Mouse (Mus musculus): Measurements from ENCODE around the gene 1110004F10Rik. TPM values are rescaled to one million over a fixed set of nuclear protein-coding genes. Genes with fewer than 3 reads are reported as not detected.

Gene 1110004F10Rik
- polyA plus RNA-seq (2016; fragmentation: Nextera tagmentation; extraction: Ambion mirVana) = 283 and 308 TPM in 2 replicates

DNA sequence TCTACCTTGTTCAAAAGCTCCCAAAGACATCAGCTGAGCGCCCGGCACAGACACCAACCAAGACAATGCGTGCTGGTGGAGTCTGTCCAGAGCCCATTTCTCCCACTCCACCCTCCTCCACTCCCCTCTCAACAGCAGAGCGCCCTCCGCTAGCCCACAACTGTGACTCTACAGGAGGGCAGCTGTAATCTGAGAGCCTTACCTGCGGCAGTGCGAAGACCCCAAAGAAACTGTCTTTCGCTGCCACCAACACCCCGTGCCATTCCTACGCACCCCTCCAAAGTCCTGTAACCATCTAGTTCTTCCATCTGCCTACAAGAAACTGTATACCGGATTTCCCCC, at the start of gene 1110004F10Rik:
1110004F10Rik (plus strand) TSS at position 202 of the 342 bp plus-strand sequence.
- peak within 1 kb of the TSS; percentile 46 for H3K4me3 ChIP-seq
- peaks cover 23% of the 10 kb centered on the region for H3K4me1 ChIP-seq
- H3K4me2 ChIP-seq (replicated peaks) = peak within 1 kb of the TSS; percentile 98
- ATAC-seq (ENCODE audit: low FRiP score) = no peak
- no peaks in the 10 kb centered on the region for H3K36me3 ChIP-seq
- H3K27me3 ChIP-seq = peaks cover 69% of the 10 kb centered on the region
- H3K9me3 ChIP-seq (replicated peaks) = no peaks in the 10 kb centered on the region
- WGBS = under 1% methylated on average over 11 of the region's 11 CpGs
- peak within 1 kb of the TSS; percentile 58 for H3K9ac ChIP-seq
- H3K27ac ChIP-seq = 0 out of 2 replicates have a peak within 1 kb of the TSS, but pooled peaks have one; percentile 4

DNA sequence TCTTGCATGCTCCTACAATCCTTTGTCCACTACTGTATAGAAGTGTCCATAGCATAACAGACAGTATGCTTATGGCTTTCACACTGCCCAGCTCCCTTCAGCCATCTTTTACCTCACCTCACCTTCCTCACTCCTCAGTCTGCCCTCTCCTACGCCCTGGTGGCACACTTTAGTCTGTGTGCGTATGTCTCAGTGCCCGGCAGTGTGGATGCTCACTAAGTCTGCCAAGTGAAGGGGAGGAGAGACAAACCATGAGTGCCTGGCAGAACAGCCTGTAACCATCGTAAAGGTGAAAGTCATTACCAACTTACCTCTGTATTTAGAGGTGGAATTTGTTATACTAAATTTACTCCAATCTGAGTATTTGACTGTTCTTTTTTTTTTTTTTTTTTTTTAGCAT, 36.5 kb upstream of the 1110004F10Rik start:
- Histone ChIP-seq H3K4me3 (no peak overlapping the region), H3K9me3 (replicated peaks) (no peaks in the 10 kb centered on the region), H3K27me3 (no peaks in the 10 kb centered on the region), H3K4me2 (replicated peaks) (no peak overlapping the region), H3K4me1 (no peaks in the 10 kb centered on the region), H3K9ac (no peak overlapping the region), H3K36me3 (no peaks in the 10 kb centered on the region), H3K27ac (no peak overlapping the region)
- WGBS = 95% methylated on average over 4 of the region's 4 CpGs
- no peak for ATAC-seq (ENCODE audit: low FRiP score)

DNA sequence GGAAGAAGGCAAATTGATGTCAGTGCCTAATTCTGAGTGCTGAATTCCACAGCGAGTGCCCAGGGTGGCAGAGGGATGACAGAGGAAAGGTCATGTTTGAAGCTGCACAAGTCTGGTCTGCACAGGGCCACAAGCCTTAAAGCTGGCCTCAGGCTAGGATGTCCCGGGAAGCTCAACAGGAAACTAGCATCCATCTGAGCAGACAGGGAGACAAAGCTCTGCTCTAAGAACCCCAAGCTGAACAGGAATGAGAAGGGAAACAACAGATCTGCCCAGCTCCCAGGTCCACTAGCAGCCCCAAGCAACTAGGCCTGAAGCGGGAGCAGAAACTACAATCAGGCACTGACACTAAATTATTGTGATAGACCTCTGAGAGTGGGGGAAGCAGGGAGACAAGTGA, 9.2 kb upstream of the 1110004F10Rik start:
- 45% methylated on average over 3 of the region's 3 CpGs for WGBS
- Histone ChIP-seq H3K4me3 (no peak overlapping the region), H3K4me1 (peaks cover 35% of the 10 kb centered on the region), H3K27ac (no peak overlapping the region), H3K9ac (peak overlapping the region; percentile 78; the same call in 1 of the 2 replicates), H3K9me3 (replicated peaks) (no peaks in the 10 kb centered on the region), H3K4me2 (replicated peaks) (peak overlapping the region; percentile 98), H3K36me3 (no peaks in the 10 kb centered on the region), H3K27me3 (peaks cover 24% of the 10 kb centered on the region)
- no peak for ATAC-seq (ENCODE audit: low FRiP score)

DNA sequence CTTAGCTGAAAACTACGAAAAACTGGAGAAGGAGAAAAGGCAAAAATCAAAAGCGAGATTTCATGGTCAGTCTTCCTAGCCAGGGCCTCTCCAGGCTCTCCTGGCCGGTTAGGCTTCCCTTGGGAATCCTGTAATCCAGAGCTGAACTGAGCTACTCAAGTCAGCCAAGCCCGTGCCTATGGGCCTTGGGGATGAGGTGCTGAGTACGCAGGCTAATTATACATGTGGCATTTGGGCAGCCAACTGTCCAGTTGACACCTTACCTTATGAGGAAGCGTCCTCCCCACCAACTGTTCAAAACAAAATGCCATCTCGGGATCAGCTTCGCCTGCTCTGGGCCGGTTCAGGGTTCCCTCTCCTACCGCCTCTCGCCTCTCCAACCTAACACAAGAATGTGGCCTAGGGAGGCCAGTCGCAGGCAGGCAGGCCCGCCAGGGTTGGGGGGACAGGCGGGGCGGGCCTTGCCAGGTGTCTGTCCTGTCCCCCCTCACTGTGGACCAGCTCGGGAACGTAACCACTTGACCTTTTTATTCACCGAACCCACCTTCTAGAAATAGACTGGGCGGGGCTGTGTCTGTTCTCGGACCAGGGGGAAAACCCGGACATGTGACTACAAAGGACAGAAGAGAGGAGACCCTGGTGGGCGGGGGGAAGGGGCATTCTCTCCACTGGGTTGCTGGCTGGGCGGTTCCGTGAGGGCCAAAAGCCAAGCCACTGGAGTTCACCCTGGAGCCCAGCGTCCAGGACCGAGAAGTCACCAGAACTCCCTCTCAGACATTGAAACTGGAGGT, 8.4 kb upstream of the 1110004F10Rik start:
- Histone ChIP-seq H3K9me3 (replicated peaks) (no peaks in the 10 kb centered on the region), H3K4me3 (peak overlapping the region; percentile 55), H3K27ac (peak overlapping the region; percentile 85), H3K9ac (peak overlapping the region; percentile 78), H3K4me2 (replicated peaks) (peak overlapping the region; percentile 98), H3K4me1 (peaks cover 35% of the 10 kb centered on the region), H3K27me3 (peaks cover 32% of the 10 kb centered on the region), H3K36me3 (no peaks in the 10 kb centered on the region)
- WGBS = 6% methylated on average over 26 of the region's 26 CpGs
- no peak for ATAC-seq (ENCODE audit: low FRiP score)

DNA sequence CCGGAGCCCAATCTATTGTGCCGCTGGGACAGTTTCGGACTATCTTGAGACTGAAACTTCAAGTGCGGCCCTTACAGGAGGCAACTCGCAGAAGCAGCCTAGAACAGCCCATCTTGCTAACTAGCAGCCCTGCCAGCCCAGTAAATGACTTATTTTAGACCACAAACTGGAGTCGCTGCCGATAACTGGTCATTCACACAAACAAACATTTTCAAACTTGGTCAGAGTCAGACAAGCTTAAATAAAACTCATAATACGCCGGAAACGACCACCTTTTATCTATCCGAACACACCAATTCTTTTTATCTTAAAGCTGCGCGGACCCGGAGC, 7.8 kb upstream of the 1110004F10Rik start:
- peak overlapping the region; percentile 55 for H3K4me3 ChIP-seq
- no peaks in the 10 kb centered on the region for H3K36me3 ChIP-seq
- ATAC-seq (ENCODE audit: low FRiP score) = no peak
- peaks cover 37% of the 10 kb centered on the region for H3K27me3 ChIP-seq
- H3K4me1 ChIP-seq = peaks cover 35% of the 10 kb centered on the region
- H3K4me2 ChIP-seq (replicated peaks) = peak overlapping the region; percentile 98
- H3K9me3 ChIP-seq (replicated peaks) = no peaks in the 10 kb centered on the region
- H3K9ac ChIP-seq = peak overlapping the region; percentile 78
- H3K27ac ChIP-seq = peak overlapping the region; percentile 85
- under 1% methylated on average over 14 of the region's 14 CpGs for WGBS

DNA sequence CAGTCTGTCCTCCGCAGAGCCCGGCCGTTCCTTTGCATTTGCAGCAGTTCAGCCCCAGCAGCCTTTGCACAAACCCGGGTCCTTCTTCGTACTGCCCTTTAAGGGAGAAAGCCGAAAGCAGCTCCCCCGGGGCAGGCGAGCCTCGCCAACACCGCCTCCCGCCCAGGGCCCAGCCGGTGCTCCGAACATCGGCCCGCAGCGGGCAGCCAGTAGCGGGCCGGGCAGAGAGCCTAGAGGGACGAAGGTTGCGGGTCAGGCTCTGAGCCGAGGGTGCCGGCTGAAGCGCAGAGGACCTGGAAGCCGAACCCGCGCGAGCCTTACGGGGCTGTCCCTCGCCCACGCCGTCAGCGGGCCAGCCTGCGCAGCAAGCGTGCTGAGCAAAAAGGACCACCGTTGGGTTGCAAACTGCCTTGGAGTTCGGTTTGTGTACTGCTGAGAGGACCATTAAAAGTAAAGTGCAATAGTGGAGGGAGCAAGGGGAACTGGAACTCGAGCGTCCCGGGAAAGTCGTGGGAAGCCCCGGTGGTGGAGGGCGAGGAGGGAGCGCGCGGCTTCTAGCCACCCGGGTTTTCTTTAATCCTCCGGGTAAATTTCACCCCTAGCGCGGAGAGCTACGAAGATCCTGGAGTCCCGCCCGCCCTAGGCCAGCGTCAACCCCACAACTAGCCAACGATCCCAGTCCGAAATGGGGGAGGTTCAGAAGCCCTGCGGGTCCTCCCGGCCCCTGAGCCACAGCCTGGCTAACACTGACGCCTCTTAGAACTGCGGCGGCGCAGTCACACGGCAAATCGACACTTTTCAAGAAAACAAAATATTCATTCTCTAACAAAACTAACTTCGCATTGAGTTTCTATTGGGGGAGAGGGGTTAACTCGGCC, 7.2 kb upstream of the 1110004F10Rik start:
- H3K4me3 ChIP-seq = peak overlapping the region; percentile 55
- H3K9me3 ChIP-seq (replicated peaks) = no peaks in the 10 kb centered on the region
- no peaks in the 10 kb centered on the region for H3K36me3 ChIP-seq
- peak overlapping the region; percentile 78 for H3K9ac ChIP-seq
- H3K4me1 ChIP-seq = peaks cover 35% of the 10 kb centered on the region
- H3K4me2 ChIP-seq (replicated peaks) = peak overlapping the region; percentile 98
- peaks cover 43% of the 10 kb centered on the region for H3K27me3 ChIP-seq
- under 1% methylated on average over 65 of the region's 65 CpGs for WGBS
- peak; percentile 57; the same call in 1 of the 2 replicates for ATAC-seq (ENCODE audit: low FRiP score)
- peak overlapping the region; percentile 85 for H3K27ac ChIP-seq

DNA sequence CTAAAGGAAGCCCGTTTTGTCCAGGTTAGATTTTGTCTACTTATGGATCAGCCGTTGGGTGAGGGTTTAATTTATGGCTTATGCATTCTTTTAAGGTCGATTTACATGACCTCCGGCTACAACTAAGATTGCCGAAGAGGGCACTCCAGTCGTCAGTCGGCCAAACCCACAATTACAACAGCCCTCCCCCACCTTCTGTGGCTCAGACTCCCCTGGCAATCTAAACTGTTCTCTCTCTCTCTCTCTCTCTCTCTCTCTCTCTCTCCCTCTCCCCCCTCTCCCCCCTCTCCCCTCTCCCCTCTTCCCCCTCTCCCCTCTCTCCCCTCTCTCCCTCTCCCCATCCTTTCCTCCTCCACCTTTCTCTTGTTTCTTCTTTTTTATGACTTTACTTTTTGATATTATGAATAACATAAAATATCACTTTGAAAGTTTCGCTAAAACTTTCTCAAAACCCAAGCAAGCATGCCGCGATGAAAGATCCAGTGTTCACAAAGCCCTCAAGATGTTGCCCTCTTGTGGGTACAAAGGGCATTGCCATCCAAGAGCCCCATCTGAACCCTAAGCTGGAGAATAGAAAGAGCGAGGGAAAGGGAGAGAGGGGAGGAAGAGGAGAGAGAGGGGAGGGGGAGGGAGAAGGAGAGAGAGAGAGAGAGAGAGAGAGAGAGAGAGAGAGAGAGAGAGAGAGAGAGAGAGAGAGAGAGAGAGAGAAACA, 6.4 kb upstream of the 1110004F10Rik start:
- H3K27ac ChIP-seq = peak overlapping the region; percentile 85
- peak overlapping the region; percentile 55 for H3K4me3 ChIP-seq
- no peaks in the 10 kb centered on the region for H3K9me3 ChIP-seq (replicated peaks)
- peak; percentile 29; the same call in 1 of the 2 replicates for ATAC-seq (ENCODE audit: low FRiP score)
- H3K4me1 ChIP-seq = peaks cover 35% of the 10 kb centered on the region
- peak overlapping the region; percentile 78 for H3K9ac ChIP-seq
- peaks cover 51% of the 10 kb centered on the region for H3K27me3 ChIP-seq
- peak overlapping the region; percentile 98 for H3K4me2 ChIP-seq (replicated peaks)
- no peaks in the 10 kb centered on the region for H3K36me3 ChIP-seq
- WGBS = 0% methylated on average over 11 of the region's 11 CpGs

DNA sequence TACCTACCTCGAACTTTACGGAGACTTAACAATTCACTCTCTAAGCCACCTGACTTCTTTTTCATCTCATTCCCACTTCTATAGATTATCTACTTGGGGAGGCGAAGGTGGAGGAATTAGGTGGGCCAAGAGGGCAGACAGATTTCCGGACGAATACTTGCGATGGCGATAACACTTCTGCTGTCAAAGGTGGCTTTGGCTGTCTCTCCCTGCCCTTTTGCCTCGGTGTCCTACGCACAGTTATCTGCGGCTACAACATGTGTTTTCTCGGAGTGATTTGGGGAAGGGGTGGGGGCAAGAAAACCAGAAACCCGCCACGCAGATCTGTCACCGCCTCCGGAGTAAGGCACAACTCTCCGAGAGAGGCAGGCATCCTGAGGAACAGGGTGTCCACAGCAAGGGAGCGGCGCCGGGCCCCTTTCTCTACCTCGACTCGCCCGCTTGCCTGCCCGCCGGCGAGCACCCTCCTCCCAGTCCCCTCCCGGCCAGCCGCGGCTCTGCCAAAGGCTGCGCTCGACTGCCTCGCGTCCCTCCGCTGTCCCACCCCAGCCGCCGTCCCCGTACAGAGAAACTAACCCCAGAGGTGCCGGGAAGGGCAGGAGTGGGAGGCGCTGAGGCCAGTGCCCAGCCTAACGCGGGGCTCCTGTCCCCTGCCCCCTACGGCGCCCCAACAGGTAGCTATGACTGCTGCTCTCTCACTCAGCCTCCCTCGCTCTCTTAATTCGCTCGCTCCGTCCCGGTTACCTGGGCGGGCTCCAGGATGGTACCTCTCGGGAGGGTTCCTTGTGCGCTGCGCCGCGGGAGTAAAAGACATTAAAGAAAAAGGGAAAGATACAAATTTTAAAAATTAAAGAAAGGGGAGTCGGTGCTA, 5.6 kb upstream of the 1110004F10Rik start:
- Histone ChIP-seq H3K4me2 (replicated peaks) (peak overlapping the region; percentile 98), H3K9me3 (replicated peaks) (no peaks in the 10 kb centered on the region), H3K36me3 (no peaks in the 10 kb centered on the region), H3K27me3 (peaks cover 59% of the 10 kb centered on the region), H3K9ac (peak overlapping the region; percentile 69), H3K4me1 (peaks cover 38% of the 10 kb centered on the region), H3K4me3 (peak overlapping the region; percentile 55), H3K27ac (peak overlapping the region; percentile 81)
- ATAC-seq (ENCODE audit: low FRiP score) = peak; percentile 42
- WGBS = under 1% methylated on average over 54 of the region's 54 CpGs

DNA sequence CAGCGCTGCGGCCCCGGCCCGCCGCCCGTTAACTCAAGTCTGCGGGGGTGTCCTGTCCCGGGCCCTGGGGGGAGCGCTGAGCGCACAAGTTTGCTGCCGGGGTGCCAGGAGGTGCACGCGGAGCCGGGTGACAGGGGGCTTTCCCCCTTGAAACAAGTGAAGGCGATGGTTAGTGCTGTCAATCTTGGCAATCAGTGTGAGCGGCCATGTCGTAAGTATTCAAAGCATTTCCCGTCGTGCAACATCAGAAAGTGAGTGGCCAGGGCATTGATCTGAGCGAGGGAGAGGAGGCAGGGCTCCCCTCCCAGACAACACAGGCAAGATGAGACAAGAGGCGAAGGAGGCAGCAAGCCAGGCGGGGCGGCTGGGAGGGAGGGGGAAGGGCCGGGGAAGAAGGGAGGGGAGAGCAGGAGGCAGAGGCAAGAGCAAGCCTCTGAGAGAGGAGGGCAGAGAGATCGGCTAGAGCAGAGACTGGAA, 4.9 kb upstream of the 1110004F10Rik start:
- no peaks in the 10 kb centered on the region for H3K9me3 ChIP-seq (replicated peaks)
- ATAC-seq (ENCODE audit: low FRiP score) = peak; percentile 35
- no peaks in the 10 kb centered on the region for H3K36me3 ChIP-seq
- H3K4me3 ChIP-seq = peak overlapping the region; percentile 55
- peak overlapping the region; percentile 81 for H3K27ac ChIP-seq
- under 1% methylated on average over 25 of the region's 25 CpGs for WGBS
- H3K4me1 ChIP-seq = peaks cover 45% of the 10 kb centered on the region
- peak overlapping the region; percentile 98 for H3K4me2 ChIP-seq (replicated peaks)
- H3K9ac ChIP-seq = peak overlapping the region; percentile 69
- peaks cover 64% of the 10 kb centered on the region for H3K27me3 ChIP-seq

DNA sequence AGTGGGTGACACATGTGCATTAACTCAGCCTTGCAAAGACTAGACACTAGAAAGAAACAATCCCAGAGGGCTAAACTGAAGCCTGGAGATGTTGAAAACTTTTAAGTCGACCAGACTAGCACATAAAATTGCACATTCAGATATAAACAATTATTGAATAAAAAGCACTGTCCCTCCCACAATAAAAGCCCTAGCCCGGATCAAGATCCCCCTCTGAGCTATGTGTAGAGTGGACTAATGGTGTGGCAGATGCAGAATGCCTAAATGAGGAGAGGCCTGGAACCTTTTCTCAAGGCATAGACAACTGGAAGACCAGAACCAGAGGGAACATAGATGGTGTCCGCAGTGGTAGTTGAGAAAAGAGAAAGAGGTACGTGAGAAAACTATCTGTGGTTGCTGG, 3.7 kb upstream of the 1110004F10Rik start:
- Histone ChIP-seq H3K27ac (no peak overlapping the region), H3K4me1 (peaks cover 42% of the 10 kb centered on the region), H3K4me3 (0 out of 2 replicates have a peak overlapping the region, but pooled peaks have one; percentile 1), H3K36me3 (no peaks in the 10 kb centered on the region), H3K27me3 (peaks cover 65% of the 10 kb centered on the region), H3K9me3 (replicated peaks) (no peaks in the 10 kb centered on the region), H3K9ac (no peak overlapping the region), H3K4me2 (replicated peaks) (peak overlapping the region; percentile 98; the same call in 1 of the 2 replicates)
- ATAC-seq (ENCODE audit: low FRiP score) = no peak
- 28% methylated on average over 4 of the region's 4 CpGs for WGBS
